Mouse (Mus musculus) hindbrain, embryonic 12.5 days (tissue): Measurements from ENCODE around the gene Mafk. TPM values are rescaled to one million over a fixed set of nuclear protein-coding genes. Genes with fewer than 3 reads are reported as not detected.

Source experiments
- microRNA-seq: library from miRNA; unstranded; fragments of <30 nt; microRNA quantifications from one replicate; pipeline ENCODE4, GENCODE M21; 2017
- polyA plus RNA-seq: library from polyadenylated mRNA; unstranded; fragments of >200 nt; fragmentation: Nextera tagmentation; extraction: Ambion mirVana; gene quantifications from 2 replicates; pipeline ENCODE4 v1.2.1, GENCODE M21; 2016

Mafk gene
- polyA plus RNA-seq, 1 experiment from 2014 or later, result 11.4 TPM

Small RNA genes within 50 kb of the gene (microRNA-seq; reads per million reads assigned to microRNA genes)
- not detected for gene Mir7037

Other genes starting within 250 kb of the Mafk start
- 97.3 and 99.4 TPM in 2 replicates for gene Uncx, start 248.0 kb upstream of the Mafk start, polyA plus RNA-seq
- gene Micall2, start 55.2 kb upstream of the Mafk start, polyA plus RNA-seq, result 8.2 and 8.6 TPM in 2 replicates
- gene Ints1, start 15.8 kb upstream of the Mafk start, polyA plus RNA-seq, result 32.8 and 37.7 TPM in 2 replicates
- 0.43 and 1.4 TPM in 2 replicates for gene Tmem184a, start 28.4 kb downstream of the Mafk start, polyA plus RNA-seq
- gene Gm26938, start 34.9 kb downstream of the Mafk start, polyA plus RNA-seq, result not detected in 2 replicates
- gene Psmg3, start 35.4 kb downstream of the Mafk start, polyA plus RNA-seq, result 55.8 and 66.6 TPM in 2 replicates
- 1.7 and 2.0 TPM in 2 replicates for gene Elfn1, start 116.4 kb downstream of the Mafk start, polyA plus RNA-seq